Mouse (Mus musculus) ES-E14 (cell line): ENCODE measurements at regions not wholly inside any gene's neighbourhood (a gene's known extent, or its start where the extent isn't known, plus 50 kb on each side); places are given as distances from the start of the nearest gene placed in this dataset.

Source experiments
- CHD2 ChIP-seq: IDR thresholded peaks from 2 replicates; pipeline ENCODE4 v1.6.1; 2014; ENCODE audit warnings: mild to moderate bottlenecking, low read depth, low read length, inconsistent platforms
- ZC3H11A ChIP-seq: IDR thresholded peaks from 2 replicates; pipeline ENCODE4 v1.6.1; 2012; ENCODE audit warnings: low read depth, mild to moderate bottlenecking, inconsistent platforms, low read length, borderline replicate concordance

GRCm38 (mm10) chr14:9338220-9338619 is 672.2 kb upstream of the 4930452B06Rik start:
- TF ChIP-seq CHD2 (no peak), ZC3H11A (no peak)
